8 mouse cellular contexts compared by ENCODE assay signal in the genomic region with DNA sequence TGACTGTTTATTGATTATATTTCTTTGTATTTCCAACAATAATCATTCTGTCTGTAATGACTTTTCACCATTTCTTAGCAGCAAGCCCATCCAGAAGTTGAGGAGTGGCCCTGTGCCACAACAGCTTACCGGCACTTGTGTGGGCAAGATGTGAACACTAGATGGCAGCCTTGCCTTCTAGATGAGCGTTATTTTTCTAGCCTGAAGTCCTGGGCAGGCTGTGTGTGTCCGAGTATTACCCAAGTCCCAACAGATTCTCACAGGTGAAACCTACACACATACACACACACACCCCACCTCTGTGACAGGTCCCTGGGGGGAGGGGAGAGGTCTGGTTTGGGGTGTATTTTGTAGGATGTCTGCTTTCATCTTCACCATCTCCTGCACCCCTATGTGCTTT. TPM values are rescaled to one million over a fixed set of nuclear protein-coding genes. Genes with fewer than 3 reads are reported as not detected.
A peak's percentile ranks its signal among the peaks of the same experiment; 100 is the strongest.
DNase-seq lines count a peak whose midpoint lies in the region; ATAC-seq lines count a peak whose summit lies in the region.

No protein-coding gene starts in this region.

- 2% methylated on average over 3 of the region's 3 CpGs for WGBS in forebrain, embryonic 16.5 days
- 1% methylated on average over 3 of the region's 3 CpGs for WGBS in hindbrain, embryonic 14.5 days

- DNase-seq in Muller cell, postnatal 12 days (ENCODE audit: inconsistent ontology term) = peak; percentile 49
- peak; percentile 73 for DNase-seq in cerebellum, adult 11-12 months
- peak; percentile 90 for DNase-seq in hindbrain, embryonic 14.5 days (ENCODE audit: low spot score)
- peak; percentile 79 to 80 for DNase-seq in layer of hippocampus, postnatal 10 days (ENCODE audit: low spot score in 2 of 2)
- DNase-seq in lung, postnatal 14 days = peak; percentile 74
- peak; percentile 90 for DNase-seq in retina, embryonic 14.5 days (ENCODE audit: low spot score)
- DNase-seq in urinary bladder, adult 2 months (ENCODE audit: low spot score) = peak; percentile 30

- H3K4me1 ChIP-seq in forebrain, embryonic 16.5 days (replicated peaks; ENCODE audit: control insufficient read depth, insufficient read depth, low read length) = no peaks in the 10 kb centered on the region
- no peaks in the 10 kb centered on the region for H3K4me1 ChIP-seq in hindbrain, embryonic 14.5 days (replicated peaks; ENCODE audit: control insufficient read depth, insufficient read depth, low read length)

- no peaks in the 10 kb centered on the region for H3K9me3 ChIP-seq in forebrain, embryonic 16.5 days (ENCODE audit: control insufficient read depth, low read length)
- no peaks in the 10 kb centered on the region for H3K9me3 ChIP-seq in hindbrain, embryonic 14.5 days (ENCODE audit: control insufficient read depth, low read length)

- no peaks in the 10 kb centered on the region for H3K27me3 ChIP-seq in forebrain, embryonic 16.5 days (replicated peaks; ENCODE audit: control insufficient read depth, insufficient read depth, low read length)
- H3K27me3 ChIP-seq in hindbrain, embryonic 14.5 days (ENCODE audit: control insufficient read depth, insufficient read depth, low read length) = no peaks in the 10 kb centered on the region

- no peak overlapping the region for H3K27ac ChIP-seq in forebrain, embryonic 16.5 days (ENCODE audit: low read length)
- no peak overlapping the region for H3K27ac ChIP-seq in hindbrain, embryonic 14.5 days

- ATAC-seq in forebrain, embryonic 16.5 days = peak; percentile 64
- ATAC-seq in hindbrain, embryonic 14.5 days (ENCODE audit: low FRiP score) = peak; percentile 68; the same call in 1 of the 2 replicates

- H3K9ac ChIP-seq in forebrain, embryonic 16.5 days (replicated peaks; ENCODE audit: low read depth, low read length) = no peak overlapping the region
- H3K9ac ChIP-seq in hindbrain, embryonic 14.5 days = no peak overlapping the region

- no peak overlapping the region for H3K4me2 ChIP-seq in forebrain, embryonic 16.5 days (ENCODE audit: low read length)
- no peak overlapping the region for H3K4me2 ChIP-seq in hindbrain, embryonic 14.5 days (replicated peaks)

- H3K36me3 ChIP-seq in forebrain, embryonic 16.5 days (ENCODE audit: control insufficient read depth, insufficient read depth) = no peaks in the 10 kb centered on the region
- no peaks in the 10 kb centered on the region for H3K36me3 ChIP-seq in hindbrain, embryonic 14.5 days (replicated peaks; ENCODE audit: control insufficient read depth, insufficient read depth)

- no peak overlapping the region for H3K4me3 ChIP-seq in forebrain, embryonic 16.5 days (replicated peaks; ENCODE audit: low read length)
- H3K4me3 ChIP-seq in hindbrain, embryonic 14.5 days (replicated peaks; ENCODE audit: low read length) = no peak overlapping the region

RNA-seq across cellular contexts. Expression of gene Lrpprc, which starts 47.2 kb away (rescaled TPM):
- 46.8 and 50.6 TPM in 2 replicates for polyA plus RNA-seq in forebrain, embryonic 16.5 days (2015; fragmentation: Nextera tagmentation; extraction: Ambion mirVana)
- polyA plus RNA-seq in hindbrain, embryonic 14.5 days (2014; fragmentation: Nextera tagmentation; extraction: Ambion mirVana) = 50.7 and 51.1 TPM in 2 replicates
- total RNA-seq in layer of hippocampus, postnatal 10 days (2021) = 10 to 100 TPM; 67.2 to 75.3 TPM
- polyA plus RNA-seq in urinary bladder, adult 2 months (2012; rRNA removed) = 24.7 and 35.5 TPM in 2 replicates

Comparison
In these comparisons a context has a peak if more than half of its experiments do, and no peak if none do; other contexts are left out.
1. DNase-seq: peak in every context shown above with its lines; median percentile 90 in hindbrain, embryonic 14.5 days; 90 in retina, embryonic 14.5 days; 80 in layer of hippocampus, postnatal 10 days; 74 in lung, postnatal 14 days; 73 in cerebellum, adult 11-12 months; 49 in Muller cell, postnatal 12 days; 30 in urinary bladder, adult 2 months.